Mouse (Mus musculus): Measurements from ENCODE around the gene Sdc1.

- TF ChIP-seq CTCF (IDR thresholded peaks at IDR 0.05; ENCODE audit: low read depth), result no peak
- no peak for TF ChIP-seq EP300 (optimal IDR thresholded peaks at IDR 0.05)
Observed at GRCm38 (mm10) chr12:8798486-8799020, 27.4 kb downstream of the Sdc1 start.

All from stomach, postnatal 0 days (tissue).